ENCODE assay signal across 8 mouse cellular contexts in the genomic region with DNA sequence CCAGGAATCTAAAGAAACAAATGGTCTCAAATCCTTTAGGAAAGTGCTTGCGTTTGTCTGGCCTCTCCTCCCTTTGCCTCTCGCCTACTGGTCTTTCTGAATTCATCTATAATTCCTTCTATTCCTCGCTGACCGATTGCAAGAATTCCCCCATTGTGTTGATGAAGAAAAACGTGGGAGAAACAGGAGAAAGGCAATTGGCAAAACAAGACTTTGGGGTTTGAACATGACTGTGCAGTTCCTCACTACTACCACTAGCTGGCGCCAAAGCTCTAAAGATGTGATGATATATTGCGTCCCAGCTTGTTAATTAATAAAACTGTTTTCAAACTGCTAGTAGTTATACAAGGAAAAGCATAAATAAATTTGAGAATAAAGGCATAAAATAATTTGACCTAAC. TPM values are rescaled to one million over a fixed set of nuclear protein-coding genes. Genes with fewer than 3 reads are reported as not detected.
DNase-seq lines count a peak whose midpoint lies in the region; ATAC-seq and TF ChIP-seq lines count a peak whose summit lies in the region.

No protein-coding gene starts in this region.

- WGBS in heart, embryonic 10.5 days: 4% methylated on average over 7 of the region's 7 CpGs
- 1% methylated on average over 7 of the region's 7 CpGs for WGBS in midbrain, embryonic 13.5 days

- peaks cover 31% of the 10 kb centered on the region for H3K27me3 ChIP-seq in heart, embryonic 10.5 days (ENCODE audit: insufficient read depth, poor library complexity, severe bottlenecking)
- peaks cover 34% of the 10 kb centered on the region for H3K27me3 ChIP-seq in E14TG2a.4 (ENCODE audit: insufficient read depth, low read length)
- H3K27me3 ChIP-seq in midbrain, embryonic 13.5 days: peaks cover 23% of the 10 kb centered on the region

- no peaks in the 10 kb centered on the region for H3K9me3 ChIP-seq in heart, embryonic 10.5 days
- no peaks in the 10 kb centered on the region for H3K9me3 ChIP-seq in E14TG2a.4 (ENCODE audit: low read length)
- H3K9me3 ChIP-seq in midbrain, embryonic 13.5 days: no peaks in the 10 kb centered on the region

- TF ChIP-seq CTCF in E14TG2a.4 (conservative IDR thresholded peaks at IDR 0.05; ENCODE audit: low read length): peak; percentile 100

- no peak overlapping the region for H3K9ac ChIP-seq in midbrain, embryonic 13.5 days (replicated peaks)

- ATAC-seq in granulocyte monocyte progenitor cell, adult 5-6 weeks (replicated peaks; ENCODE audit: poor library complexity, severe bottlenecking): 0 out of 2 replicates have a peak, but pooled peaks have one; percentile 18
- ATAC-seq in midbrain, embryonic 13.5 days: no peak

- 0 out of 2 replicates have a peak overlapping the region, but pooled peaks have one; percentile 28 for H3K4me2 ChIP-seq in midbrain, embryonic 13.5 days (replicated peaks)

- H3K4me3 ChIP-seq in heart, embryonic 10.5 days: no peak overlapping the region
- no peak overlapping the region for H3K4me3 ChIP-seq in E14TG2a.4 (replicated peaks; ENCODE audit: low read length)
- H3K4me3 ChIP-seq in midbrain, embryonic 13.5 days (replicated peaks): no peak overlapping the region

- peak; percentile 62 to 81 for DNase-seq in heart, adult 18-20 months
- no peak for DNase-seq in heart, embryonic 10.5 days (ENCODE audit: low spot score)
- peak; percentile 47 for DNase-seq in cerebellum, adult 11-12 months
- DNase-seq in kidney, postnatal 14 days: peak; percentile 71
- peak; percentile 59 for DNase-seq in thymus, postnatal 0 days (ENCODE audit: low spot score)

- no peak overlapping the region for H3K27ac ChIP-seq in heart, embryonic 10.5 days
- H3K27ac ChIP-seq in midbrain, embryonic 13.5 days: no peak overlapping the region

- H3K36me3 ChIP-seq in heart, embryonic 10.5 days: no peaks in the 10 kb centered on the region
- H3K36me3 ChIP-seq in E14TG2a.4 (ENCODE audit: insufficient read depth, low read length): no peaks in the 10 kb centered on the region
- H3K36me3 ChIP-seq in midbrain, embryonic 13.5 days: no peaks in the 10 kb centered on the region

- H3K4me1 ChIP-seq in heart, embryonic 10.5 days: peaks cover 10% of the 10 kb centered on the region
- H3K4me1 ChIP-seq in E14TG2a.4 (replicated peaks; ENCODE audit: low read depth, low read length): peaks cover 37% of the 10 kb centered on the region
- H3K4me1 ChIP-seq in midbrain, embryonic 13.5 days (replicated peaks): peaks cover 17% of the 10 kb centered on the region

RNA-seq across cellular contexts. Expression of a gene that starts 53.4 kb away (rescaled TPM):
- total RNA-seq in heart, adult 18-20 months (2021): 100 to 1,000 TPM; 157 to 174 TPM
- 188 and 209 TPM in 2 replicates for polyA plus RNA-seq in heart, embryonic 10.5 days (2016; fragmentation: Nextera tagmentation; extraction: Ambion mirVana)
- 734 and 909 TPM in 2 replicates for total RNA-seq in granulocyte monocyte progenitor cell, adult 5-6 weeks (2014; fragmentation: Nextera tagmentation)
- total RNA-seq in granulocyte monocyte progenitor cell, adult 5-6 weeks (2017): 363 and 370 TPM in 2 replicates
- polyA plus RNA-seq in midbrain, embryonic 13.5 days (2015; fragmentation: Nextera tagmentation; extraction: Ambion mirVana): 279 and 291 TPM in 2 replicates
- 292 and 303 TPM in 2 replicates for polyA plus RNA-seq in thymus, postnatal 0 days (2015; fragmentation: Nextera tagmentation; extraction: Ambion mirVana)
